Mouse (Mus musculus): ENCODE measurements around the gene Gpd1. TPM values are rescaled to one million over a fixed set of nuclear protein-coding genes. Genes with fewer than 3 reads are reported as not detected.

Gene Gpd1
- 8.3 TPM for polyA plus RNA-seq (2015; fragmentation: Illumina TruSeq; extraction: RNeasy Lipid Tissue Mini Kit (QIAGEN cat#74804); ENCODE audit: insufficient read depth, low read depth, low replicate concordance)

DNA sequence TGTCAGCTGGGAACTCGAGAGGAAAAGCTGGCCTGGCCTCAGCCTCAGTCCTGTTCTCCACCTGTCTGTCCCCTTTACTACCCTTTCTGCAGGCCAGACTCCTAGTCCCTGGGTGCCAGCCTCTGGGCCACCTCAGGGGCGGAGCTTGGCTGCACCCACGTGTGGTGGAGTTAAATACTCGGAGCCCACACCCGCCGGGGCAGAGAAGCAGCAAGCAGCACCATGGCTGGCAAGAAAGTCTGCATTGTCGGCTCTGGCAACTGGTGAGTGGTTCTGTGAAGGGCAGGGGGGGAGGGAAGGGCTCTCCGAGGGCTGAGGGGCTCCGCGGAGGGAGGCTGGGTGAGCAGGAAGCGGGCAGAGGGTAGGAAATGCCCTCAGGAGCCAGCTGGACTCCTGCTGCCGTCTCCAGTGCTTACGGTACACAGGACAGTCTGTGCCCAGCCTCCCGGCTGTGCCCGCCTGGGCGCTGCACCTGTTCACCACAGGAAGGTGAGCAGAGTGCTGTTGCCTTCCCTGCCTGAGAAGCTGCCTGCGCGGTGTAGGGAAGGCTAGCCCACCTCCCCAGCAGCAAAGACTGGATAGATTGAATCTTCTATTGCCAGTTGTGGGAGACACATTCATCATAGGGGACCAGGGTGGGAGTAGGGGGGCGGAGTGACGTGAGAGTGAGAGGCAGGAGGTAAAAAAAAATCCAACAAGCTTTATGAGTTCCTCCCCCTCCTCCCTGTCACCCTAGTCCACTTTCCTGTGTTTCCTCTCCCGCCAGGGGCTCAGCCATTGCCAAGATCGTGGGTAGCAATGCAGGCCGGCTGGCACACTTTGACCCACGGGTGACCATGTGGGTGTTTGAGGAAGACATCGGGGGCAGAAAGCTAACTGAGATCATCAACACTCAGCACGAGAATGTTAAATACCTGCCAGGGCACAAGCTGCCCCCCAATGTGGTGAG, at the start of gene Gpd1:
TSS of gene Gpd1 (plus strand) at position 130 of the 949 bp plus-strand sequence.

DNA sequence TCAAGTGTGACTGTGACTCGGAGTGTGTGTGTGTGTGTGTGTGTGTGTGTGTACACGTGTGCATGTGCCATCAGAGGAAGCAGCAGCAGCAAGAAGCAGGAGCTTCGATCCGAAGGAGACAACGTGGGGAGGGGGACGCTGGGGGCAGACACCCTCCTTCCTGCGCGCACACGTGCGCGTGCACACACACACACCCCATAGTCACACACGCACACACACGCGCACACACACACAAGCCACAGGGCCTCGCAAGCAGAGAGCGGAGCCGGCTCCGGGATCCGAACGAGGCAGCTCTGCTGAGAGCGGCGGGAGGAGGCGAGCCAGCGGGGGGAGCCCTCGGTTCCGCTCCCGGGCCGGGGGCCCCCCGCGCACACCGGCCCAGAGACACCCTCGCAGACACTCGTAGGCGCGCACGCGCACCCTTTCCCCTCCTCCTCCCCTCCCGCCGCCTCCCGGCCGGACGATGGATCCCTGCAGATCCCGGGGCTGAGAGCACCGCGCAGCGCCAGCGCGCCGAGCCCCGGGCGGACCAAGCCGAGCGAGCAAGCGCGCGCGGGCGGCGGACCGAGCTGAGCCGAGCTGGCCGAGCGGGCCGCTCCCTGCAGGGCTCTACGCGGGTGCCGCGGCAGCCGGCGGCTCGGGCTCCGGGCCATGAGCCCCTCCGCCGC, 47.0 kb upstream of the Gpd1 start, which contains the start of gene Asic1:
TSS of gene Asic1 (plus strand) at position 215 of the 668 bp plus-strand sequence.

DNA sequence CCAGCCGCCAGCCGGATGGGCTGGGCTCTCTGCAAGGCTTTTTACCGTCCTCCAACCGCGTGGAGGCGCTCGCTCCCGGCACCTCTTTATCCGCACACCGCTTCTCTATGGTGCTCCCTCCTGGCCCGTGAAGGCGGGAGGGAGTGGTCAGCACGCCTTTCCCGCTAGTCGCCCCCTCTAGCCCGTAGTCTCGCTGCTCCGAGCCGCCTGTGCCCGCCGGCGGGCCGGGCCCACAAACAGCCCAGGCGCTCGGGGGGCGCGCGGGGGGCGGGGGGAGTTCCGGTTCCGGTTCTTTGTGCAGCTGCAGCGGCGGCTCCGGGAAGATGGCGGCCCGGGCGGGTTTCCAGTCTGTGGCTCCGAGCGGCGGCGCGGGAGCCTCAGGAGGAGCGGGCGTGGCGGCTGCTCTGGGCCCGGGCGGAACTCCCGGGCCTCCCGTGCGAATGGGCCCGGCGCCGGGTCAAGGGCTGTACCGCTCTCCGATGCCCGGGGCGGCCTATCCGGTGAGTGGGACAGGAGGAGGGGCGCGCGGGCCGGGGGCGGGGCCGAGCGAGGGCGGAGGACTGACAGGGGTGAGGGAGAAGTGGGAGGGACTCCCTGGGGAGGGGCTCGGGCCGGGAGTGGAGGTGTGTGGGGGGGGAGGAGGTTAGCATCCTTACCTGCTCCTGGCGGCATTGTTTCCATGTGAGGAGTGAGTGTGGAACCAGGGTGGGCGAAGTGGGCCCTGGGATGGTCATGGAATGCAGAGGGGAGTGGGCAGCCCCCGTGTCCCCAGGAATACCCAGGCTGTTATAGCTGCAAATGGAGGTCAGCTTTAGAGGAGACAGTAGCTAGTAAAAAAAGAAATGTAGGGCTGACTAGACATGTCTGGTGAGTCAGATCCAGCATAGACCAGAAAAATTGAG, 15.1 kb upstream of the Gpd1 start, which contains the start of gene Smarcd1:
TSS of gene Smarcd1 (plus strand) at position 131 of the 902 bp plus-strand sequence.

DNA sequence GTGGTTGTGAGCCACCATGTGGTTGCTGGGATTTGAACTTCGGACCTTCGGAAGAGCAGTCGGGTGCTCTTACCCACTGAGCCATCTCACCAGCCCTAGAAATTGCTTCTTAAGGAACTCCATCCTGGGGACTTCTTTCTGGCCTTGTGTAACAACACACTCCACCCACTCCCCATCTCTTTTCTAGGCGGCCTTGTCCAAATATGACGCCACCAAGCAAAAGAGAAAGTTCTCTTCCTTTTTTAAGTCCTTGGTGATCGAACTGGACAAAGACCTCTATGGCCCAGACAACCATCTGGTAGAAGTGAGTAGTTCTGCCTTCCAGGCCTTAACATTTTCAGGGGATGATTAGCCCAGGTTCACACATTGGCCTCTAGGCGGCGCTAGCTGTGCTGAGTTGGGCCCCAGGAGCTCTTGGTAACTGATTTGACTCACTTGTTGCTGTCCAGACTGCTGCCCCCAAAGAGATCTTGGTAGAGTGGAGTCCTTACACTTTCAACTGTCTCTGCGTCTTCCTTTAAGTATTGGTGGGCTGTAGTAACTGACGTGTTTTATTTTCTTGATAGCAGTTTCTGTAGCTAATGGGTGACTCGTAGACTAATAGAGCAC, 11.8 kb upstream of the Gpd1 start, which contains the start of gene Gm17349:
TSS of gene Gm17349 (minus strand) at position 51 of the 609 bp plus-strand sequence.

DNA sequence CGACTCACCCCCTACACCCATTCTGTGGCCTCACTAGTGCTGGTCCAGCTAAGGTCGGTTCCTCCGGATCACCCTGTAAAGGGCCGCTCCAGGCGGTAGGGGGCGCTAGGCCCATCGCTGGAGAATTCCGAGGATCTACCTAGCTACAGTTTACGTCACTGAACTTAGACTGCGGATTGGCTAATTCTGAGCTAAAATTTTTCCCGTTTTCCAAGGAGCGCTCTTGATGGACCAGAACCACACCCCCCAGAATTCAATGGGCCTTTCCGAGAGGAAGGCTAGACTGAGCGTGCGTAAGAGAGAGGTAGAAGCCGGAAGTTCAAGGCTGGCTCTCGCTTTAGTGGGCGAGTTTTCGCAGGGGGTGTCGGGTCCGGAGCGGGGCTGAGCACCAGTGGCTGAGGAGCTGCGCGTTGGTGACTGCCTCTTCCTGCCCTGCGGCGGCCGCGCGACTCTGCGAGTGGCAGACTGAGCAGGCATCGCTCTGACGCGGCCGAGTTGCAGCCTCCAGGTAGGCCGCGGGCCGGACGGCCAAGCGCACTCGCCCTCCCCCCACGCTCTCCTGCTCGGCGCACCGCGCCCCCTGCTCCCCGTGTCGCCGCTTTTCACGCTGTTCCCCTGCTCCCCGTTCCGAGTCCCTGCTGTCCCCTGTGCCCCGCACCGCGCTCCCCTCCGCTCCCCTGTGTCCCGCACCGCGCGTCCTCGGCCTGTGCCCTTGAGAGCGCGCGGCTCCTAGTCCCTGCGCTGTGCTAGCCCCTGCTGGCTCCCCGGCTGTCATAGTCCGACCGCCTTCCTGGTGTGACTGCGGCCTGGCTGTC, 8.2 kb downstream of the Gpd1 start, which contains the start of gene Cox14:
TSS of gene Cox14 (plus strand) at position 278 of the 815 bp plus-strand sequence.

DNA sequence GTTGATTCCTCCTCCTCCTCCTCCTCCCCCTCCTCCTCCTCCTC, 55.4 kb downstream of the Gpd1 start, which contains the start of gene Cers5:
TSS of gene Cers5 (minus strand) at position 5 of the 44 bp plus-strand sequence.

Other genes starting within 250 kb of the Gpd1 start
- 2.5 TPM for gene Bcdin3d, start 242.8 kb upstream of the Gpd1 start, polyA plus RNA-seq (2015; fragmentation: Illumina TruSeq; extraction: RNeasy Lipid Tissue Mini Kit (QIAGEN cat#74804); ENCODE audit: insufficient read depth, low read depth, low replicate concordance)
- 2.0 TPM for gene Faim2, start 189.3 kb upstream of the Gpd1 start, polyA plus RNA-seq (2015; fragmentation: Illumina TruSeq; extraction: RNeasy Lipid Tissue Mini Kit (QIAGEN cat#74804); ENCODE audit: insufficient read depth, low read depth, low replicate concordance)
- not detected for gene Aqp2, start 138.5 kb upstream of the Gpd1 start, polyA plus RNA-seq (2015; fragmentation: Illumina TruSeq; extraction: RNeasy Lipid Tissue Mini Kit (QIAGEN cat#74804); ENCODE audit: insufficient read depth, low read depth, low replicate concordance)
- gene Aqp5, start 126.7 kb upstream of the Gpd1 start, polyA plus RNA-seq (2015; fragmentation: Illumina TruSeq; extraction: RNeasy Lipid Tissue Mini Kit (QIAGEN cat#74804); ENCODE audit: insufficient read depth, low read depth, low replicate concordance), result 2.9 TPM
- gene Aqp6, start 116.1 kb upstream of the Gpd1 start, polyA plus RNA-seq (2015; fragmentation: Illumina TruSeq; extraction: RNeasy Lipid Tissue Mini Kit (QIAGEN cat#74804); ENCODE audit: insufficient read depth, low read depth, low replicate concordance), result not detected
- 0.52 TPM for gene Racgap1, start 65.9 kb upstream of the Gpd1 start, polyA plus RNA-seq (2015; fragmentation: Illumina TruSeq; extraction: RNeasy Lipid Tissue Mini Kit (QIAGEN cat#74804); ENCODE audit: insufficient read depth, low read depth, low replicate concordance)
- gene Asic1, start 47.1 kb upstream of the Gpd1 start, polyA plus RNA-seq (2015; fragmentation: Illumina TruSeq; extraction: RNeasy Lipid Tissue Mini Kit (QIAGEN cat#74804); ENCODE audit: insufficient read depth, low read depth, low replicate concordance), result 2.1 TPM
- 5.5 TPM for gene Smarcd1, start 15.4 kb upstream of the Gpd1 start, polyA plus RNA-seq (2015; fragmentation: Illumina TruSeq; extraction: RNeasy Lipid Tissue Mini Kit (QIAGEN cat#74804); ENCODE audit: insufficient read depth, low read depth, low replicate concordance)
- not detected for gene Gm17349, start 12.0 kb upstream of the Gpd1 start, polyA plus RNA-seq (2015; fragmentation: Illumina TruSeq; extraction: RNeasy Lipid Tissue Mini Kit (QIAGEN cat#74804); ENCODE audit: insufficient read depth, low read depth, low replicate concordance)
- gene Cox14, start 8.1 kb downstream of the Gpd1 start, polyA plus RNA-seq (2015; fragmentation: Illumina TruSeq; extraction: RNeasy Lipid Tissue Mini Kit (QIAGEN cat#74804); ENCODE audit: insufficient read depth, low read depth, low replicate concordance), result 22.0 TPM
- 9.9 TPM for gene Cers5, start 55.4 kb downstream of the Gpd1 start, polyA plus RNA-seq (2015; fragmentation: Illumina TruSeq; extraction: RNeasy Lipid Tissue Mini Kit (QIAGEN cat#74804); ENCODE audit: insufficient read depth, low read depth, low replicate concordance)
- 12.3 TPM for gene Lima1, start 157.9 kb downstream of the Gpd1 start, polyA plus RNA-seq (2015; fragmentation: Illumina TruSeq; extraction: RNeasy Lipid Tissue Mini Kit (QIAGEN cat#74804); ENCODE audit: insufficient read depth, low read depth, low replicate concordance)
- gene Fam186a, start 249.5 kb downstream of the Gpd1 start, polyA plus RNA-seq (2015; fragmentation: Illumina TruSeq; extraction: RNeasy Lipid Tissue Mini Kit (QIAGEN cat#74804); ENCODE audit: insufficient read depth, low read depth, low replicate concordance), result not detected